Mouse (Mus musculus): ENCODE measurements around the gene Shq1.

DNA sequence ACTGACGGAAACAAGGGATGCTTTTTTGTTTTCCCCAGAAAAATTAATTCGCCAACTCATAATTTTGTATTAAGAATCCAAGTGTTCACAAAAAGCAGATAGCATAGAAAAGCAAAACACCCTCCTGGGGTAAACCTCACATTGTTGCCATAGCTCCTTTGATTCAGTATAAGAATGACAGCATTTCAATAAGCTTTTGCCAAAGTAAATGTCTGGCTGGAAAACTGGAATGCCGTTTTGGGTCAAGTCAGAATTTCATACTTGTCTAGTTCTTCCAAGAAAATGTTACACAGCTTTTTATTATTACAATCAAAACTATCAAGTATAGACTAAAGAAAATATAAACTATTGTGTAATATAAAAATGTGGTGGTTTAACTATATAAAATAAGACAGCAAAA lies 61.7 kb downstream of the Shq1 start:
- no peak for TF ChIP-seq CTCF (IDR thresholded peaks at IDR 0.05; ENCODE audit: borderline replicate concordance, extremely low read depth, insufficient read depth, insufficient read length)
- no peak for TF ChIP-seq POLR2A (IDR thresholded peaks at IDR 0.05; ENCODE audit: borderline replicate concordance, extremely low read depth, insufficient read depth, insufficient read length, poor library complexity, severe bottlenecking)
